Mouse (Mus musculus) myocyte (in vitro differentiated cells): ENCODE data around the gene Syn3.

Experiments used
- MAX ChIP-seq: IDR thresholded peaks from one replicate; pipeline ENCODE4 v1.6.1; 2011; ENCODE audit warnings: low read depth, mild to moderate bottlenecking, control low read depth
- MYOD1 ChIP-seq, 3 experiments: IDR thresholded peaks; one replicate each; pipeline ENCODE4 v1.6.1; 2011; ENCODE audit warnings: control low read depth in 2 of 3, low read depth in 2 of 3, mild to moderate bottlenecking in 2 of 3, moderate library complexity in 1 of 3; ENCODE audit not compliant: insufficient read length in 2 of 3, control insufficient read depth in 1 of 3
- MYOG ChIP-seq, 3 experiments: IDR thresholded peaks; one replicate each; pipeline ENCODE4 v1.6.1; 2011; ENCODE audit warnings: control low read depth in 2 of 3, low read depth in 2 of 3, mild to moderate bottlenecking in 2 of 3; ENCODE audit not compliant: insufficient read length in 2 of 3, control insufficient read depth in 1 of 3, insufficient read depth in 1 of 3
- POLR2A ChIP-seq: IDR thresholded peaks from one replicate; pipeline ENCODE4 v1.6.1; 2011; ENCODE audit warnings: low read depth, mild to moderate bottlenecking, control low read depth, moderate library complexity; ENCODE audit not compliant: insufficient read length
- POLR2AphosphoS2 ChIP-seq: IDR thresholded peaks from one replicate; pipeline ENCODE4 v1.6.1; 2011; ENCODE audit warnings: low read depth, control low read depth; ENCODE audit not compliant: insufficient read length
- TCF3 ChIP-seq: IDR thresholded peaks from one replicate; pipeline ENCODE4 v1.6.1; 2011; ENCODE audit warnings: low read depth, control low read depth; ENCODE audit not compliant: insufficient read length
- USF1 ChIP-seq: IDR thresholded peaks from one replicate; pipeline ENCODE4 v1.6.1; 2011; ENCODE audit warnings: low read depth, mild to moderate bottlenecking, control low read depth, moderate library complexity

- no peak for TF ChIP-seq POLR2AphosphoS2
- TF ChIP-seq POLR2A, result no peak
- no peak for TF ChIP-seq USF1
- TF ChIP-seq MAX, result no peak
- TF ChIP-seq TCF3, result no peak
- no peak for TF ChIP-seq MYOG (IDR thresholded peaks at IDR 0.05; ENCODE audit: control insufficient read depth in 1 of 3, insufficient read depth in 1 of 3, insufficient read length in 2 of 3, low read depth in 2 of 3)
- TF ChIP-seq MYOD1 (IDR thresholded peaks at IDR 0.05; ENCODE audit: control insufficient read depth in 1 of 3, insufficient read length in 2 of 3, low read depth in 2 of 3), result no peak
These were observed 268.7 kb downstream of the Syn3 start for GRCm38 (mm10) chr10:86230006-86230405.
